Mouse (Mus musculus) myocyte (in vitro differentiated cells): ENCODE results near the gene A830031A19Rik.

Experiments used
- CEBPB ChIP-seq: IDR thresholded peaks from 2 replicates; pipeline ENCODE4 v1.6.1; 2011; ENCODE audit warnings: mild to moderate bottlenecking, moderate library complexity; ENCODE audit not compliant: poor library complexity, insufficient read depth, severe bottlenecking
- E2F4 ChIP-seq: IDR thresholded peaks from one replicate; pipeline ENCODE4 v1.6.1; 2011; ENCODE audit warnings: mild to moderate bottlenecking, control low read depth, moderate library complexity; ENCODE audit not compliant: insufficient read depth
- MAX ChIP-seq: IDR thresholded peaks from one replicate; pipeline ENCODE4 v1.6.1; 2011; ENCODE audit warnings: low read depth, mild to moderate bottlenecking, control low read depth
- MYOD1 ChIP-seq, 3 experiments: IDR thresholded peaks; one replicate each; pipeline ENCODE4 v1.6.1; 2011; ENCODE audit warnings: control low read depth in 2 of 3, low read depth in 2 of 3, mild to moderate bottlenecking in 2 of 3, moderate library complexity in 1 of 3; ENCODE audit not compliant: insufficient read length in 2 of 3, control insufficient read depth in 1 of 3
- MYOG ChIP-seq, 3 experiments: IDR thresholded peaks; one replicate each; pipeline ENCODE4 v1.6.1; 2011; ENCODE audit warnings: control low read depth in 2 of 3, low read depth in 2 of 3, mild to moderate bottlenecking in 2 of 3; ENCODE audit not compliant: insufficient read length in 2 of 3, control insufficient read depth in 1 of 3, insufficient read depth in 1 of 3
- POLR2A ChIP-seq: IDR thresholded peaks from one replicate; pipeline ENCODE4 v1.6.1; 2011; ENCODE audit warnings: low read depth, mild to moderate bottlenecking, control low read depth, moderate library complexity; ENCODE audit not compliant: insufficient read length
- POLR2AphosphoS2 ChIP-seq: IDR thresholded peaks from one replicate; pipeline ENCODE4 v1.6.1; 2011; ENCODE audit warnings: low read depth, control low read depth; ENCODE audit not compliant: insufficient read length
- REST ChIP-seq: IDR thresholded peaks from one replicate; pipeline ENCODE4 v1.6.1; 2011; ENCODE audit warnings: mild to moderate bottlenecking, control low read depth, moderate library complexity; ENCODE audit not compliant: insufficient read depth, insufficient read length
- SRF ChIP-seq: IDR thresholded peaks from one replicate; pipeline ENCODE4 v1.6.1; 2011; ENCODE audit warnings: low read depth; ENCODE audit not compliant: control insufficient read depth, insufficient read length
- TCF12 ChIP-seq: IDR thresholded peaks from one replicate; pipeline ENCODE4 v1.6.1; 2011; ENCODE audit warnings: mild to moderate bottlenecking, control low read depth; ENCODE audit not compliant: poor library complexity, insufficient read depth, severe bottlenecking
- TCF3 ChIP-seq: IDR thresholded peaks from one replicate; pipeline ENCODE4 v1.6.1; 2011; ENCODE audit warnings: low read depth, control low read depth; ENCODE audit not compliant: insufficient read length
- USF1 ChIP-seq: IDR thresholded peaks from one replicate; pipeline ENCODE4 v1.6.1; 2011; ENCODE audit warnings: low read depth, mild to moderate bottlenecking, control low read depth, moderate library complexity

DNA sequence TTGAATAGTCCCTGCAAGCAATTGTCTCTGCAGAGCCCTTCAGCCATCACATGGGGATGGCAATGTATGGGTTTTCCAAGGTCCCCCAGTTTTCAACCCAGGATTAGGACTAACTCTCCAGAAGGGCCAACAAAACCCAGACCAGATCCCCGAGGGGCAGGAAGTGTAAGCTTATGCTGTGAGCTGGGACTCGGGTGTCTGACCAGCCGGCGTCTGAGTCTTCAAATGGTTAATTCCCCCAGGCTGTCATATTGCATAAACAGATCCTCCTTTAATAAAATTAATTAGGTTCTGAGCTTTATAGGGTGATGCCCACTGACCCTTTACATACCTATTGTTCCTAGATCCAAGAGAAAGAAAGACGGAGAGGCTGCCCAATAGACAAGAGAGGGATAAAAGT is 14.4 kb downstream of the A830031A19Rik start:
- no peak for TF ChIP-seq TCF12
- TF ChIP-seq TCF3, result no peak
- no peak for TF ChIP-seq USF1
- TF ChIP-seq CEBPB, result no peak
- TF ChIP-seq POLR2A, result no peak
- no peak for TF ChIP-seq MYOG (IDR thresholded peaks at IDR 0.05; ENCODE audit: control insufficient read depth in 1 of 3, insufficient read depth in 1 of 3, insufficient read length in 2 of 3, low read depth in 2 of 3)
- TF ChIP-seq POLR2AphosphoS2, result no peak
- no peak for TF ChIP-seq E2F4
- TF ChIP-seq MYOD1 (IDR thresholded peaks at IDR 0.05; ENCODE audit: control insufficient read depth in 1 of 3, insufficient read length in 2 of 3, low read depth in 2 of 3), result no peak
- TF ChIP-seq MAX, result no peak
- no peak for TF ChIP-seq SRF
- no peak for TF ChIP-seq REST
